Mouse (Mus musculus) layer of hippocampus, adult 8-10 months (tissue): ENCODE measurements around the gene Gng7. TPM values are rescaled to one million over a fixed set of nuclear protein-coding genes. Genes with fewer than 3 reads are reported as not detected.
A peak's percentile ranks its signal among the peaks of the same experiment; 100 is the strongest.
"Not testable (repeated sequence)": the region's sequence is repeated elsewhere in the genome, so short reads cannot be mapped to it uniquely, and the experiment has no call there.

Experiments
- DNase-seq, 2 experiments: peaks; one replicate each; pipeline ENCODE4 v3.0.0; 2022; ENCODE audit warnings: low spot score in 2 of 2
- total RNA-seq, 4 experiments: library from RNA; stranded (reverse); gene quantifications; 2 replicates each; pipeline ENCODE4 v1.2.4; 2022

The Gng7 gene
- total RNA-seq, result 100 to 1,000 TPM; 130 to 139 (median 135) TPM

GRCm38 (mm10) chr10:81014393-81015384 is at the start of gene Gng7:
Gng7 (minus strand) TSS chr10:81014945.
- peak; percentile 98 to 99 for DNase-seq

- DNase-seq, result not testable (repeated sequence)
Observed at GRCm38 (mm10) chr10:81064519-81064918, 49.8 kb upstream of the Gng7 start.

DNA sequence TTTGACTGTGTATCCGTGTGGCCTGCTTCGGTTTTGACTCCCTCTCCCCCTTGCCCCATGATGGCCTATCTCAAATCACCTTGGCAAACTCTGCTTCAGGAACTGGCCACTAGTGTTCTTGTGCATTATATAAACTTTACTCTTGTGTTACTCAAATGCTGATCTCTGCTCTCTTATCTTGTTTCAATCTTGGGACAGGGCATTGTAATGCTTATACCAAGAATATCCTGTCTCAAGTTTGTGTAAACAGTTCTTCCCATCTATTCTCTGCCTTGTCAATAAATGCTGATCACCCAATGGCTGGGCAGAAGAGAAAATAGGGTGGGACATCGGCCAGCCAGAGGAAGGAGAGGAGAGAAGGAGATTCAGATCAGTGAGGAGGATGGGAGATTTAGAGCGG is 48.0 kb upstream of the Gng7 start:
- no peak for DNase-seq

DNA sequence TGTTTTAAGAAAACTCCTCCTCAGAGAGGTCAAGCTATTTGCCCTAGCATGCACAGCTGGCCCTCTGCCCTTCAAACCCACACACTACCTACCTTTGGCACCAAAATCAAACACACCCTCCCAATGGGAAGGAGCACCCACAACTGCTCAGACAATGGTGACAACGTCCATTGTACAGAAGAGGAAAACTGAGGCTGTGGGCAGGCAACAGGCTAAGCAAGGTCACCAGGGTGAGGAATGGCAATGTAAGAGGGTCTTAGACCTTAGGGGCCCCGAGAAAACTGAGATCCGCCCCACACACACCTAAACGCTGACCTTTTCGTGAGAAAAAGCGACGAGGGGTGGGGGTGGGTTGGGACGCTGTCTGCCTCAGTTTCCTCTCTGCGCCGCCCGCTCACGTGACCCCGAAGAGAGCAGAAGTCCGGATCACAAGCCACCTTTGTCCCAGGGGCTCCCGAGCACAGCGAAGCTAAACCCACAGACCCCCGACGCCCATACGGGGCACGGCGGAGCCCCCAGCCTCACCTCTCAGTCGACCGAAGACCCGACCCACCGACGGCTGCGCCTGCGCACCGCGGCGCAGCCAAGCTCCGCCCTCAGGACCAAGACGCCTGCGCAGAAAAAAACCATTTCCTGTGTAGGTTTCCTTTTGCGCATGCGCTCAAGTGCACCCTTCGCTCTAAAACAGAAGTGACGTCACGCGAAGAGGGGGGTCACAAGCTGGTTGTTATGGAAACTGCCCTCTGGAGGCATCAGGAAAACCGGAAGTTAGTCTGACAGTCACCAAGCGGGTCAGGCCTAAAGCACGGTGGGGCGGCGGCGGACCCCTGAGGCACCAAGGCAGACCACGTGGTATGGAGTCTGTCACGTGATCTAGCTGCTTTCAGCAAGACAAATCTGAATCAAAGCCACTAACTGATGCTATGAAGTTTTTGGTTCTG is 45.1 kb upstream of the Gng7 start, which contains the start of gene Sgta:
Gene Sgta, minus strand, starts transcription at position 579 of the 941 bp plus-strand sequence.
- DNase-seq, result peak; percentile 100

DNA sequence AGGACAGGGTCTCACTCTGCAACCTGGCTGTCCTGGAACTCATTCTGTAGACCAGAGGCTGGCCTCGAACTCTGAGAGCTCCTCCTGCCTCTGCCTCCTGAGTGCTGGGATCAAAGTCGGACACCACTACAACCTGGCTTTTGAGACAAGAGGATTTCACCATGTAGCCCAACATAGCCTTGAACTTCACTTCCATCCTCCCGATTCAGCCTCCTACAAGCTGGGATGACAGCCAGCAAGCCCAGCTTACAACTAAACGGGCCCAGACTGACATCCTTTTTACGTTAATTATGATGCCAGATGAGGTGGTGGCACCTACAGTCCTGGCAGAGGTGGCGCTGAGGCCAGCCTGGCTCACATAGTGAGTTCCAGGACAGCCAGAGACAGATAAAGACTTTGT is 44.2 kb upstream of the Gng7 start:
- DNase-seq, result no peak

- no peak for DNase-seq
Observed at GRCm38 (mm10) chr10:81057406-81058130, 42.8 kb upstream of the Gng7 start.

GRCm38 (mm10) chr10:81055802-81056340 is 41.1 kb upstream of the Gng7 start:
- not testable (repeated sequence) for DNase-seq

DNA sequence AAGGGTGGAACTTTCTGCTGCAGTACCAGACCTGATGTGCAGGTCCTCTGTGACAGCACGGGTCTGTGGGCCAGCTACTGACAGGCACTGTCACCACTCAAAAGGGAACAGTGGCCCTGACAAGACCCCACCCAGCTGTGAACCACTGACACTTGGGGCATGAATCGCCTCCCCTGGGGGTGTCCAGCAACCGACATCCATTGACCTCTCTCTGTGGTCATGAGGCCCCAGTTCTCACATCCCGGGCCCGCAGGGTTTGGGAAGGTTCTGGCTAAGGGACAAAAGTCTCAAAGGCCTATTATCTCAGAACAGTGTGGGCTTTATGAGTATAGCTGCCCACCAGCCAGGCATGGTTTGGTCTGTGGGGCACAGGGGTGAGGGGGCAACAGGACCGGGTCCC is 40.4 kb upstream of the Gng7 start:
- DNase-seq, result no peak

- DNase-seq, result no peak
Observed at GRCm38 (mm10) chr10:81052577-81052976, 37.8 kb upstream of the Gng7 start.

DNA sequence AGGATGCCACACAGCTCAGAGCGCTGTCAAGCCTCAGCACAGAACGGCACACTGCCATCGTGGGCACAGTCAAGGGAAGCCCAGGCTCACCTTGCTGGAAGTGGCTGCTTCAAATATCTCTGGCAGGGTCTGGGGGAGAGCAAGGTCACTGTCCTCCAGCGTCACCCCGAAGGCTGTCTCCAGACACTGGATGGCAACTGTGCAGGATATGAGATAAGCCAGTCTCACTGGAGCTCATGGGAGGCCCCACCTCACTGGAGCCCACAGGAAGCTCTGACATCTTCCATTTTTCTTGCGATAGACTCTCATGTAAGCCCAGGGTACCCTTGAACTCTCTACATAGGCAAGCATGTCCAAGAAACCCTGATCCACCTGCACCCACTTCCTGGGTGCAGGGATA is 36.4 kb upstream of the Gng7 start:
- DNase-seq, result no peak

GRCm38 (mm10) chr10:81050645-81051044 is 35.9 kb upstream of the Gng7 start:
- no peak for DNase-seq

DNA sequence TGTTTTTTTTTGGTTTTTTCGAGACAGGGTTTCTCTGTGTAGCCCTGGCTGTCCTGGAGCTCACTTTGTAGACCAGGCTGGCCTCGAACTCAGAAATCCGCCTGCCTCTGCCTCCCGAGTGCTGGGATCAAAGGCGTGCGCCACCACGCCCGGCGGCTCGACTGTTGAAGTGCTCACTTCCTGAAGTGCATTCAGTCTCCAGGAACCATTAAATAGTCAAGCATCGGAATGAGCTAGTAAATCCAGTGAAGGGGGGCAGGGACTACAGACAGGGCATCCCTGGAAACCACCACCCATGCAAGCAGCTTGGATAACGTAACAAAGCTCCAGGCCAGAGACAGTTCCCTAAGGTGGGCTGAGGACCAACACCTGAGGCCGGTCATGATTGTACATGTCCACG is 30.5 kb upstream of the Gng7 start:
- not testable (repeated sequence) for DNase-seq

- DNase-seq, result peak in 1 of 2 experiments; percentile 75
Observed at GRCm38 (mm10) chr10:81041458-81042175, 26.9 kb upstream of the Gng7 start.

DNA sequence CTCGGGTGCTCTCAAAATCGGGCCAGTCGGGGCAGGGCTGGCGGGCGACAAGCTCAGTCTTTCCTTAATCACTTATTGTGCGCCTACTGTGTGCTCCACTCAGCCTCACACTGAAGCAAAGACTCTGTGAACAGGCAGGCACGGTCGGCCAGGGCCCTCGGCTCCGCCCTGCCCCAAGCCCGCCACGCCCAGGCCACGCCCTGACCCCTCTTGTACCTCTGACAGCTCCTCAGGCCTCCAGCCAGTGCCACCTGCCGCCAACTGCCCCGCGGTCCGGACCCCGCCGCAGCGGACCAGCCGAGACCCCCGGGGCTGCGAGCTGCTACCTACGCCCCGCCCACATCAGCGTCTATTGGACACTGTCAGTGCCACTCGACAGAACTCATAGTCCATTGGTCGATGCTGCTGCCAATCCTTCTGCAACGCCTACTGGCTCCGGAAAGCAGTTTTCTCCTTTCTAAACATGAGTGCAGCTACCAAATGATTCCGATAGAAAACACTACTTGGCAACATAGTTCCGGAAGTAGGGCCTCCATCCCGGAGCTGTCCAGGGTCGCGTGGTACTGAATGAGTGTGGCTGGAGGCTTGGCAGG is 22.3 kb upstream of the Gng7 start, which contains the start of gene Slc39a3:
Gene Slc39a3, minus strand, starts transcription at position 439 of the 593 bp plus-strand sequence.
- peak; percentile 97 to 100 for DNase-seq

- no peak for DNase-seq
Observed at GRCm38 (mm10) chr10:81036251-81036650, 21.5 kb upstream of the Gng7 start.

- DNase-seq, result no peak
Observed at GRCm38 (mm10) chr10:81033586-81033985, 18.8 kb upstream of the Gng7 start.

DNA sequence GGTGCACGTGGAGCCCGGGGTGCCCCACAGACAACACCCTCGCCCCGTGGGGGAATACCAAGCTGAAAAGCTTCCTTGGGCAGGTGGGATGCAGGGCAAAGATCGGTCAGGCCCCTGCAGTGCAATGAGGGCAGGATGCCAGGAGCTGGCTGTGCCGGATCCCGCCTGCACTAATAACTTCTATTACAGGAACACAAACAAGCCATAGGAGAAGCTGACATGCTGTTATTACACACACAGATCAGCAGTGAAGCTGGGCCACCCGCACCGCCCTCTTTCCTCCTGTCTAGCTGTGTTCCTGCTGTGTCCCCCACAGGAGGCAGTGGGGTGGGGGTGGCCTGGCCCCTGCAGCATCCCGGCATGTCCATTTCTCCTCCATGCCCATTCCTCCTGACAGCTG is 14.3 kb upstream of the Gng7 start:
- no peak for DNase-seq

- no peak for DNase-seq
Observed at GRCm38 (mm10) chr10:81028219-81028618, 13.5 kb upstream of the Gng7 start.

DNA sequence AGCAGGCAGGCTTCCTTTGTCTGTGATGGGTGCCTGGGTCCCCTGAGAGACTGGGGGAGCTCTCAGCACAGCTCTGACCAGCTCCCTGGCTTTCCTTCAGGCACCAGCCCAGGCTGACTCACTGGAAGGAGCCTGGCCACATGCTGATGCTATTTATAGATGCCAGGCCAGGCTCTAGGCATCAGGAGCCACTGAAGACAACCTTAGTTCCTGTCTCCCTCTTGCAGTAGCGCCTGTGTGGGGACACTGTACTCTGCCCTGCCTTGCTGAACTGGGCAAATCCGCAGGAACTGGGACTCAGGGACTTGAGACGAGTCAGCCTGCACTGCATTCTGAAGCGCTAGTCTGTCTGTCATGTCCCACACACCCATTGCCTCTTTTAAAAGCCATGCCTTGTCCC is 12.6 kb upstream of the Gng7 start:
- no peak for DNase-seq

GRCm38 (mm10) chr10:81026857-81027256 is 12.1 kb upstream of the Gng7 start:
- DNase-seq, result no peak
